Mouse (Mus musculus): ENCODE measurements around the gene Atrip. TPM values are rescaled to one million over a fixed set of nuclear protein-coding genes. Genes with fewer than 3 reads are reported as not detected.

Gene Atrip
- polyA plus RNA-seq, 1 experiment, result 0.22 TPM

DNA sequence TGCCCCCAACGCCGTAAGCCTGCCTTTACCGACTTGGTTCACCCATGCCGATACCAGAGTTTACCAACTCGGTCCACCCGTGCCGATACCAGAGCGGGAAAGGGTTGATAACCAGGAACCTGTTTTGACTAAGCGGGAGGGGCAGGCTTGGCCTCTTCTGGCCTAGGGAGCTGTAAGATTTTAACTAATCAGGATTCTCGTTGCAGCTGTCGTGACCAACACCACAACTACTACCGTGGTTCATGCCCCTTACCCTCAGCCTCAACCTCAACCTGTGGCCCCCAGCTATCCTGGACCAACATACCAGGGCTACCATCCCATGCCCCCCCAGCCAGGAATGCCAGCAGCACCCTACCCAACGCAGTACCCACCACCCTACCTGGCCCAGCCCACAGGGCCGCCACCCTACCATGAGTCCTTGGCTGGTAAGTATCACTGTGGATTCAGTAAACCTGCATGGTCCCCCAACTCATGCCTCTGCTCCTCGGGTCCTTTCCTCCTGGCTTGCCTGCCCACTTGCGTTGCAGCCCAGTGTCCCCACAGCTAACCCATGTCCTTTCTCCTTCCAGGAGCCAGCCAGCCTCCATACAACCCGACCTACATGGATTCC lies 17.7 kb downstream of the Atrip start:
- Histone ChIP-seq H3K36me3 (ENCODE audit: control insufficient read depth) (peaks cover 35% of the 10 kb centered on the region), H3K9me3 (ENCODE audit: control insufficient read depth, low read length) (no peaks in the 10 kb centered on the region), H3K4me3 (replicated peaks) (no peak overlapping the region), H3K27me3 (ENCODE audit: control insufficient read depth) (no peaks in the 10 kb centered on the region), H3K4me1 (ENCODE audit: control insufficient read depth) (peaks cover 52% of the 10 kb centered on the region)
- TF ChIP-seq GATA1 (IDR thresholded peaks at IDR 0.05; ENCODE audit: low read length), result no peak

DNA sequence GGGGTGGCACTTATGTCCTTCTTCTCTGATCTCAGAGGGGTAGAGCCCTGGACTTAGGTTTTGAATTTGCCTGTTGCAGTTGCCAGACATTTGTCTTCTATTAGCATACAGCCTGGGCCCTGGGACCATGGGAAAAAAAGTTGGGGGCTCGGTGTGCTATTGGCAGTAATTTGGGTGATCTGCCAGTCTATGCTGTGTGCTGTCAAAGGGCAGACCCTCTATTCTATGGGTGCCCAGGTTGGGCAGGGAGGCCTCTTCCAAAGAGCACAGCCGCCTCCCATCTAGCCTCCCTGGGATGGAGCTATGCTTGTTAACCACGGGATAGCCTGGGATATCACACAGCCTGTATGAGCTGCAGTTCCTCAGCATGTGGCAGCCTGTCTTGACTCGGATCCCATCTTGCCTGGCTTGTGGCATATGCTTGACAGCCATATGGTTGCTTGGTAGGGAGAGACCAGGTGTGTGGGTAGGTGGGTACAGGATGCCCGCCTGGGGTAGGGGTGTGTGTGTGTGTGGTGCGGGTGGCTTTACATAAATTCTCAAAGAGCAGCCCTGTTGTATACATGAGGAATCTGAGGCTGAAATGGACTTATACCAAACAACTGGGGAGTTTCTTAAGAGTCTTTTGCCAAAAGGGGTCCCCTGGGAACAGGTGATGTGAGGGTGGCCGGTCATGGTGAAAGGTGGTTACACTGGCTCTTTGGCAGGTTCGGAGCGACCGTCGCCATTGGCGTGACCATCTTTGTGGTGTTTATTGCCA lies 18.5 kb downstream of the Atrip start:
- Histone ChIP-seq H3K27me3 (ENCODE audit: control insufficient read depth) (no peaks in the 10 kb centered on the region), H3K9me3 (ENCODE audit: control insufficient read depth, low read length) (no peaks in the 10 kb centered on the region), H3K4me1 (ENCODE audit: control insufficient read depth) (peaks cover 52% of the 10 kb centered on the region), H3K4me3 (replicated peaks) (peak overlapping the region; percentile 48), H3K36me3 (ENCODE audit: control insufficient read depth) (peaks cover 33% of the 10 kb centered on the region)
- TF ChIP-seq TAL1 (IDR thresholded peaks at IDR 0.05; ENCODE audit: low read length) (no peak), GATA1 (IDR thresholded peaks at IDR 0.05; ENCODE audit: low read length) (no peak)

DNA sequence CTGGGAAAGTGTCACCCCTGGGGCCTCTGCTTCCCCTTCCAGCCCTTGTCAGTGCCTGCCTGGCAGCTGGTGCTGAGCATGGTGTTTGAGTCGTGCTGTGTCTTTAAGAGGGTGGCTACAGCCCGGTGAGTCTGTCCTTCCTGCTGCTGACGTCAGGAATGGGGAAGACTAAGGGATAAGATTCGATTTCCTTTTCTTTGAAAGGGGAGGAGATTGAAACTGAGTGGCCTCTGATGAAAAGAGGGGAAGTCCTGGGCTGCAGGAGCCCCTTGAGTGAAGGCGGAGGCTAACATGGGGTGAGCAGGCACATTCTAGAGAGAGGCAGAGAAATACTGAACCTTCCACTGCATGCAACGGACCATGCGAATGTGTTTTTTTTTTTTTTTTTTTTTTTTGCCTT lies 19.2 kb downstream of the Atrip start:
- no peaks in the 10 kb centered on the region for H3K27me3 ChIP-seq (ENCODE audit: control insufficient read depth)
- TF ChIP-seq TAL1 (IDR thresholded peaks at IDR 0.05; ENCODE audit: low read length), result no peak
- no peak for TF ChIP-seq GATA1 (IDR thresholded peaks at IDR 0.05; ENCODE audit: low read length)
- H3K36me3 ChIP-seq (ENCODE audit: control insufficient read depth), result peaks cover 28% of the 10 kb centered on the region
- H3K4me3 ChIP-seq (replicated peaks), result peak overlapping the region; percentile 48
- H3K9me3 ChIP-seq (ENCODE audit: control insufficient read depth, low read length), result no peaks in the 10 kb centered on the region
- peaks cover 49% of the 10 kb centered on the region for H3K4me1 ChIP-seq (ENCODE audit: control insufficient read depth)

DNA sequence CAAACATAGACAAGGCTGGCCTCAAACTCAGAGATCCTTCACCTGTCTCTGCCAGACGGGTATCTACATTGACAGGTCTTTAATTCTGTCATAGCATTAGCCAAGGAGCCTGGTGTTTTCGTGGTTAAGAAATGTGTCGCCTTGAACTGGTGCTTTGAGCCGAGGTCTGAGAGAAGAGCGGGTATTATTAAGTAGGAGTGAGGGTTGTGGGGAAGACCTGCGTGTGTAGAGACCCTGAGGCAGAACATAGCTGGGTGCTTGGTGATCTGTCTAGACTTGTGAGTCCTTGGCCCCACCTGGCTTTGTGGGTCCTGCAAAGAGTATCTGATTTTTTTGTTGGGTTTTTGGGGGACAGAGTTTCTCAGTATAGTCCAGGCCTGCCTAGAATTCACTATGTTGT lies 20.1 kb downstream of the Atrip start:
- TF ChIP-seq TAL1 (IDR thresholded peaks at IDR 0.05; ENCODE audit: low read length), result no peak
- TF ChIP-seq GATA1 (IDR thresholded peaks at IDR 0.05; ENCODE audit: low read length), result no peak
- Histone ChIP-seq H3K4me3 (replicated peaks) (no peak overlapping the region), H3K4me1 (ENCODE audit: control insufficient read depth) (peaks cover 42% of the 10 kb centered on the region), H3K36me3 (ENCODE audit: control insufficient read depth) (peaks cover 27% of the 10 kb centered on the region), H3K9me3 (ENCODE audit: control insufficient read depth, low read length) (no peaks in the 10 kb centered on the region), H3K27me3 (ENCODE audit: control insufficient read depth) (no peaks in the 10 kb centered on the region)

DNA sequence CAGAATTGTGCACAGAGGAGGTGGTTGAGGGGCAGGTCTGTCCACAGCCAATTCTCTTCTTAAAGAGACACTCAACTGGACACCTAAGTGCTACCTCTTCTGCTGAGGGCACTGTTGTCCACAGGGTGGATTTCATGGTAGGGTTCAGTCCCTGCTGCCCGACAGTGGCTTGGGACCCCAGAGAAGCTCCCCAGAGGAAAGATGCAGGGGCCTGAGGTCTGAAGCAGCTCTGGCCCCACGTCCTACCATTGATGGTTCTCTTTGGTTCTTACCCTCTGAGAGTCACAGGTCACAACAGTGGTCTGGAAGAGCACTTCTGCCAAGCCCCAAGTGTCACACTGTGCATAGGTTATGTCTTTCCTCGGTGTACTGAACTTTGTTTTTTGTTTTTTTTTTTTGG lies 20.6 kb downstream of the Atrip start:
- Histone ChIP-seq H3K27me3 (ENCODE audit: control insufficient read depth) (no peaks in the 10 kb centered on the region), H3K9me3 (ENCODE audit: control insufficient read depth, low read length) (no peaks in the 10 kb centered on the region), H3K4me1 (ENCODE audit: control insufficient read depth) (peaks cover 37% of the 10 kb centered on the region), H3K36me3 (ENCODE audit: control insufficient read depth) (peaks cover 22% of the 10 kb centered on the region), H3K4me3 (replicated peaks) (no peak overlapping the region)
- TF ChIP-seq GATA1 (IDR thresholded peaks at IDR 0.05; ENCODE audit: low read length) (no peak), TAL1 (IDR thresholded peaks at IDR 0.05; ENCODE audit: low read length) (no peak)

DNA sequence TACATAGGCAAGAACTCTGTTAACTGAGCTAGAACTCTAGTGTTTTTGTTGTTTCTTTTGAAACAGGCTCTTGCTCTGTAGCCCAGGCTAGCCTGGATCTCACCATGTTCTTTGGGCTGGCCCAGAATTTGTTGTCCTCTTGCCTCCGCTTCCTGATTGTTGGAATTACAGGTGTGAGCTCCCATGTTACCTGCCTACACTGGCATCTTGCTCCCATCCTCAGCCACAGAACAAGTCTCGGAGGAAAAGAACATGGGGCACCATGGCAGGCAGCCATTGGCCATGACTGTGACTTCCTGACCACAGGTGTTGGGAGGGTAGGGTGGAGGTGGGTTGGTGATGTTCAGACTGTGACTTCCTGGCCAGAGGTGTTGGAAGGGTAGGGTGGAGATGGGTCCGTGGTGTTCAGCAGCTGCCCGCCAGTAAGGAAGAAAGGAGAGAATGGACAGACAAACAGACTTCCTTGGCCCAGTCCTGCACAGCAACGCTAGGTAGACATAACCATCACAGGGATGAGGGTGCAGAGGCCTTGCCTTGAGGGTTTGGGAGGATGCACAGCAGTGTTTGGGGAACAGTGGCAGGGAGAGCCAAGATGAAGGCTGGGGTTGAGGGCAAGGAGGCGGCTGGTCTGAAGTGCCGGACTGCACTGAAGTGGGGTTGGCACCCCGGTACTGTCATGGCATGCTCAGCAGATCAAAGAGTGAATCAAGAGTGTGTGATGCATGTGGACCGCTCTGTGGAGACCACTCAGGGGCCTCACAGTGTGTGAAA lies 21.2 kb downstream of the Atrip start:
- Histone ChIP-seq H3K4me3 (replicated peaks) (no peak overlapping the region), H3K4me1 (ENCODE audit: control insufficient read depth) (peaks cover 31% of the 10 kb centered on the region), H3K9me3 (ENCODE audit: control insufficient read depth, low read length) (no peaks in the 10 kb centered on the region), H3K27me3 (ENCODE audit: control insufficient read depth) (no peaks in the 10 kb centered on the region), H3K36me3 (ENCODE audit: control insufficient read depth) (peaks cover 15% of the 10 kb centered on the region)
- TF ChIP-seq TAL1 (IDR thresholded peaks at IDR 0.05; ENCODE audit: low read length), result no peak

DNA sequence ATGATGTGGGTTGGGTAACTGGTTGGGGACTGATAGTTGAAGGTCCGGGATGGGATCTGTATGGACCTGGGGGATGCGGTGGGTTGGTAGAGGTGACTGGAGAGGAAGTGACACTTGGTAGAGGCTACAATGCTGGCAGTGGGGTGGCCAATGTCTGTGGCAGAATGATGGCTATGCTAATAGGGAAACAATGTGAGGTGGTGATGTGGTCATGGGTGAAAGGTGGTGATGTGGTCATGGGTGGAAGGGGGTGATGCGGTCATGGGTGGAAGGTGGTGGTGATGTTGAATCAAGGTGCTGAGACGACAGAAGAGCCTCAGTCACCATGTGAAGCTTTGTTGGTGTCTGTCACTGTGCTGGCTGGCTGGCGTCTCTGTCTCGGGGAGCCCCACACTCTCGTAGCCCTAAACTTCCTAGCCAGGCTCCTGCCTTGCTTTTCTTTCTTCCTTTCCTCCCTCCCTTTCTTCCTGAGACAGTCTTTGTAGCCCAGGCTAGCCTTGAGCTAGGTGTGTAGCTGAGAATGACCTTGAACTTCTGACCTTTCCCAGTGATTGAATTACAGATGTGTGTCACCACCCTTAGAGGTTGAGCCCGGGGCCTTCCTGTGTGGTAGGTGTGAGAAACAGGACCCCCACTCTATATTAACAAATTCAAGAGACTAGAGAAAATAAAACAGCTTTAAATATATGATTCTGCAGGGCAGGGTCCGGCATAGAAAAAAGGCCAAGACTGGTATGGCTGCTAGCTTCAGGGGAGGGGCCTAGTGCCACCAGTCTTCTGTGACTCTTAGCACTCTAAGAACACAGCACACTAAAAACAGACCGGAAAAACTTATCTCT lies 22.1 kb downstream of the Atrip start:
- no peaks in the 10 kb centered on the region for H3K27me3 ChIP-seq (ENCODE audit: control insufficient read depth)
- H3K4me3 ChIP-seq (replicated peaks), result no peak overlapping the region
- H3K36me3 ChIP-seq (ENCODE audit: control insufficient read depth), result peaks cover 7% of the 10 kb centered on the region
- peaks cover 28% of the 10 kb centered on the region for H3K4me1 ChIP-seq (ENCODE audit: control insufficient read depth)
- no peaks in the 10 kb centered on the region for H3K9me3 ChIP-seq (ENCODE audit: control insufficient read depth, low read length)
- TF ChIP-seq GATA1 (IDR thresholded peaks at IDR 0.05; ENCODE audit: low read length) (no peak), TAL1 (IDR thresholded peaks at IDR 0.05; ENCODE audit: low read length) (no peak)

DNA sequence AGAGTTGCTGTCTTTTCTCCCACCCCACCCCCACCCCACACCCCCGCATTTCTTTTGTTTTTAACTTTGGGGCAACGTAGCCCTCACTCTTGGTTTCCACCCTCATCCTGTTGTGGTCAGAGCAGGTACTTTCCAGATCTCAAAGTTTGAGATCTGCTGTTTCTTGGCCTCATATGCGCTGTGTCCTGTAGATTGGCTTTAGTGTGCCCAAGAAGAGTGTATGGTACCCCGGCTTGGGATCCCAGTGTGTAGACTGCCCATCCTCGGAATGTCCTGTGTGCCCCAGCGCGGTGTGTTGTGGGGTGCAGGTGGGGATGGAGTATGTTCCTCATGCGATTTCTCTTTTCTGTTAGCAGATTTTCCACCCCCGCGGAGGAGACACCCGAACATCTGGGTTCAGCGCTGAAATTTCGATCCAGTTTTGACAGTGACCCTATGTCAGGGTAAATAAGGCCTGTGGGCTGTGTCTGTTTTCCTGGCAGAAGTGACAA lies 22.9 kb downstream of the Atrip start:
- TF ChIP-seq GATA1 (IDR thresholded peaks at IDR 0.05; ENCODE audit: low read length) (no peak), TAL1 (IDR thresholded peaks at IDR 0.05; ENCODE audit: low read length) (no peak)
- peaks cover 27% of the 10 kb centered on the region for H3K4me1 ChIP-seq (ENCODE audit: control insufficient read depth)
- no peaks in the 10 kb centered on the region for H3K36me3 ChIP-seq (ENCODE audit: control insufficient read depth)
- no peaks in the 10 kb centered on the region for H3K9me3 ChIP-seq (ENCODE audit: control insufficient read depth, low read length)
- no peaks in the 10 kb centered on the region for H3K27me3 ChIP-seq (ENCODE audit: control insufficient read depth)
- H3K4me3 ChIP-seq (replicated peaks), result no peak overlapping the region

All from erythroblast, embryonic 14.5 days (primary cell).